Mouse (Mus musculus) adrenal gland, adult (tissue): Measurements from ENCODE around the gene Kansl1l.
"Not testable (repeated sequence)": the region's sequence is repeated elsewhere in the genome, so short reads cannot be mapped to it uniquely, and the experiment has no call there.

Source experiments
- DNase-seq, 2 experiments: peaks; one replicate each; pipeline ENCODE4 v3.0.0; 2022 to 2023; ENCODE audit warnings: low spot score in 1 of 2; ENCODE audit not compliant: inconsistent age in 2 of 2

Gene Kansl1l

DNA sequence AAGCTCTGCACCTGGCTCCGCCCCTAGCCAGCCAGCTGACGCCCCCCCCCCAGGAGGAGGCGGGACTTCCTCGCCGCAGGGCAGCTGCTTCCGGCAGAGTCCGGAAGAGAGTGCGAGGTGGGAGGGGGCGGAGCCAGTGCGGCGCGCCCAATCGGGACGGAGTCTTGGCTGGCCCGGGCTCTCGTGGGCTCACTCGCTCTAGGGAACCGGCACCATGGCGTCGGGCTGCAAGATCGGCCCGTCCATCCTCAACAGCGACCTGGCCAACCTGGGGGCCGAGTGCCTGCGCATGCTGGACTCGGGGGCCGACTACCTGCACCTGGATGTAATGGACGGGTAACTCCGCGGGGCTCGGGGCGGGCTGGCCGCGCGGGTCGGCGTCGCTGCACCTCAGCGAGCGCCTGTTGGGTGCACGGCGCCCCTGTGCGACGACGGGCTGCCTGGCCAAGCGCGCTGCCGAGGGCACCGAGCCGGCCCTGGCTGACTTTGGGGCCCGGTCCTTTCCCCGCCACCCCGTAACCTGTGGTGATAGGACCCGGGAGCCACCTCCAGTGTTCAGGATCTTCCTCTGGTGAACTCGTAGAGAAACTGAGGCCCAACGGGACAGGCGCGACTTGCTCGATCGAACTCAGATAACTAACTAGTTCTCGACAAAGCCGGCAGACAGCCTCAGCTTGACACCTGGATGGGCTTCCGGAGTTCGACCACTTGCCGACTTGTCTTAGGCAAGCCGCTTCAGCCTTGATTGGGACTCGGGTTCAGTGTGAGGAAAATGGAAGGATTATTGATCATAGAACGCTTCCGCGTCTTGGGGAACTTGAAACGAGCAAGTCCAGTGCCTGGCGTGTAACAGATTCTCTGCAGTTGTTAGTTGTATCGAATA lies 116.4 kb downstream of the Kansl1l start, which contains the start of gene Rpe:
Rpe (plus strand) TSS at position 139 of the 883 bp plus-strand sequence.
- DNase-seq: peak; percentile 95 to 97

DNA sequence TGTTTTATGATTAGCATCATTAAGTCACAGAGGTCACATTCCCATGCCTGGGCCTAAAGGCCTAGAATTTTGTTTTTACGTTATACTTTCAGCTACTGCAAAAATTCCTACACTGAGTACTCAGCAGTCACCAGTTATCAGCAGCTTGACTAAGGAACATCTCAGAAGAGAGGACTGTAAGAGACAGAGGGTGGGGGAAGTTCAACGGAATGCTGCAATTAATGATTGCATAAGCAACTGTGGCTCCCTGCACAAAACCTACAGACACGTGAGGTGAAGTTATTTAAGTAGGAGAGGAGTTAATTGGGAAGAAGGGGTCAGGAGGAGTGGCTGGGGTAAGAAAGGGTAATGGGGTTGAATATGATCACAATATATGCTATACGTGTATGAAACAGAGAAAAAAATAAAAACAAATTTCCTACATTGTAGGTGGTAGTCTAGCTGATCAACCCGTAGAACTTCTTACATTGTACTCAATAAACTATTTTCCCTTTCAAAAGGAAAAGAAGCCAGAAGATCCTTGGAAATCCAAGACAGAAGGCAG lies 117.1 kb downstream of the Kansl1l start:
- DNase-seq: no peak

- not testable (repeated sequence) for DNase-seq
These were observed 117.7 kb downstream of the Kansl1l start for GRCm38 (mm10) chr1:66699630-66700029.

DNA sequence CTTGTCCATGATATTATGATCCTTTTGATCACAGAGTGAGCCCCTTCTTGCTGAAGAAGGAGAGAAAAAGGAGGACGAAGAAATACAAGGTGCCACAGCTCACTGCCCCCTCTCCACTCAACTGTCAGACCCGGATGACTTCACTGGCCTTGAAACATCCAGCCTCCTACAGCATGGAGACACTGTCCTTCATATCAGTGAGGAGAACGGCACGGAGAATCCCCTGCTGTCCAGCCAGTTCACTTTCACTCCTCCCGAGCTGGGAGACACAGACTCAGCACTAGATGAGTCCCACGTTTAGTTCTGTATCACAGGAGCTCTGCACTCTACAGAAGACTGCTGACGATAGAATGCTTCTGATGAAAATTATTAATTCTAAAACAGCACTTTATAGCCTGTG lies 122.1 kb downstream of the Kansl1l start:
- DNase-seq: peak; percentile 60 to 72

GRCm38 (mm10) chr1:66694266-66694665 lies 123.1 kb downstream of the Kansl1l start:
- no peak for DNase-seq

DNA sequence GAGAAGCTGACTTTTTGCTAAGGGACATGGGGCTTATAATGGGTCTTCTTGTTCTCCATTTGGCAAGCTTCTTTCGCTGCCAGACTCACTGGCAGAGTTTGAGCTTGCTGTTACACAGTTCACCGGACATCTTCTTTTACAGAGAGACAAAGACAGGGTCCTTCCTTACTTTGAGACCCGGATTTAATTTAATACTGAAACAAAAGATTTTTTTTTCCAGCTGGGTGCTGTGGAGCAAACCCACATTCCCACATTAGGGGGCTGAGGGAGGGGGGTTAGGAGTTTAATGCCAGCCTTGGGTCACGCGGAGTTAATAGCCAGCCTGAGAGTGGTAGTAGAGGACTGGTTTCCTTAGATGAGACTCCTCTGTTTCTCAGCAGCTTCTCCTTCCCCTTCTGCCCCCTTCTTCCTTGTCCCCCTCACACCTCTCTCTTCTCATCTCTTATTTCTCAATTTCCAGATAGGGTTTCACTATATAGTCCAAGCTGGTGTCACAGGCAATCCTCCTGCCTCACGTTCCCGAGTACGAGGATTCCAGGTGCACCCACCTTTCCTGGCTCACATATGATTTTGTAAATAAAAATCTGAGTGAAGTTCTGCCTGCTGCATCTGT lies 124.5 kb downstream of the Kansl1l start:
- no peak for DNase-seq

DNA sequence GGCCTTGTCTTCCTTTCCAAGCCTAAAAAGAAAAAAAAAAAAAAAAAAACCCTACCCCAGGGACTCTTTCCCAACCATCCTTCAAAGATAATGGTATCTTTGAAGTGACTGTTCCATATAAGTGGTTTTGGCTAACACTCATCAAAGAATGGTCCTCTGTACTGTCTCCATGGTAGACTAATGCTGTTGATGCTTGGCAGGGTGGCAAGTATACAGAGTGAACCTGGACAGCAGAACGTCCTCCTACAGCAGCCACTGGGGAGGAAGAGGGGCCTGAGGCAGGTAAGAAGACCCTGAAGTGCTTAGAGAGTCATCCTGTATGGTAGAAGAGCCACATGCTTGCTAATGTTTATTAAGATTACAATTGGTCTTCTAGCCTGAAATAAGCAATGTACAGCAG lies 125.1 kb downstream of the Kansl1l start:
- DNase-seq: no peak

DNA sequence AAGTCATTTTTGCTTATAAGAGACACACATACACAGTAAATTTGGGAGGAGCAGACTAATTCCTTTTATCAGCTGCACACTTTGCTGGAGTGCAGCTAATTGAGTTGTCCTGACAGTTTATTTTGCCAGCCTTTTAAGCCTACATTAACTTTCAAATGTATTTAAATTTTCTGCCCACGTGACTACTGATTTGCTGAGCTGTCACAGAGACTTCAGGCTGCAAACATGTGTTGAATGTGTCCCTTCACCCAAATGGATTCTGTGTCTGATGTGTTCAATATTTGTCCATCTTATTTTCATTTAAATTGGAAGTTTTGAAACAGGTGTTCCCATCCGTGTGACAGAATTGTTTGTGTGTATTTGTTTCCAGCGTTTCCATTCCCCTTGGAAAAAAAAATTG lies 125.6 kb downstream of the Kansl1l start:
- no peak for DNase-seq

DNA sequence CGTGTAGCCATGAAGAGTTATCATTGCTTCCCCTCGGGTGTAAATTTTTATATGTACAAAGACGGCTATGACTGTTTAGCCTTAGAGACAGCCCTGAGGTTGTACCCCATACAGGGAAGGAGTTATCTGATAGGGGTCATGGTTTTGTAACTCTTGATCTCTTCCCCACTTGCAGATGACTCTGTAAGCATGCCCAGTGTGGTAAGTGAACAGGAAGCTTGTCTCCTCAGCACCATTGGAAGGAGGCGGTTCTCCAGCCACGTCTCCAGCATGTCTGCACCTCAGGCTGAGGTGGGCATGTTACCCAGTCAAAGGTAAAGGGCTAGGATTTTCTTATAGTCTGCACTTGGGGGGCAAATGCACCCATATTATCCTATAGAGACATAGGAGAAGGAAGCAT lies 134.4 kb downstream of the Kansl1l start:
- DNase-seq: no peak

GRCm38 (mm10) chr1:66678662-66679061 lies 138.7 kb downstream of the Kansl1l start:
- DNase-seq: no peak

DNA sequence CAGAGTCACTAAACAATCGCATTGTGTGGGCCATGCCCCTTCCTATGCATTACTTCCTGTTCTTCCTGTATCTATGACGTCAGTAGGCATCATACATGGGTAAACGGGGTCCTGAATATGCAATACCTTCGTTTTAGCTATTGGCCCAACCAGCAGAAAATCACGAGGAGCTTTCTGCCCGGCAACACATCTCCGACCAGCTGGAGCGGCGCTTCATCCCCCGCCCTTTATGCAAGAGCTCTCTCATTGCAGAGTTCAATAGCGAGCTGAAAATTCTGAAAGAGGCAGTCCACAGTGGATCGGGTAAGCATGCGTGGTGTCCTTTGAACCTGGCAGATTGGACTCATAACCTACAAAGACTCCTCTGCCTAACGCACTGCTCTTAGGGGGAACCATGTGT lies 139.4 kb downstream of the Kansl1l start:
- DNase-seq: no peak

- DNase-seq: no peak
These were observed 144.6 kb downstream of the Kansl1l start for GRCm38 (mm10) chr1:66672812-66673211.

- no peak for DNase-seq
These were observed 145.9 kb downstream of the Kansl1l start for GRCm38 (mm10) chr1:66671475-66671874.
